Mouse (Mus musculus): ENCODE measurements around the gene Olfr592. TPM values are rescaled to one million over a fixed set of nuclear protein-coding genes. Genes with fewer than 3 reads are reported as not detected.
"Not testable (repeated sequence)": the region's sequence is repeated elsewhere in the genome, so short reads cannot be mapped to it uniquely, and the experiment has no call there.

Olfr592 gene
- not detected in 2 replicates for polyA plus RNA-seq (2012; rRNA removed)

- WGBS, result 66% methylated on average over 1 of the region's 1 CpGs
- not testable (repeated sequence) for DNase-seq; H3K4me3 ChIP-seq (replicated peaks; ENCODE audit: extremely low read depth, low read depth, low read length); H3K4me1 ChIP-seq (ENCODE audit: control insufficient read depth, insufficient read depth, low read length)
Measured at GRCm38 (mm10) chr7:103184503-103184902, at the start of gene Olfr592. Olfr592 (plus strand) TSS chr7:103184803.

DNA sequence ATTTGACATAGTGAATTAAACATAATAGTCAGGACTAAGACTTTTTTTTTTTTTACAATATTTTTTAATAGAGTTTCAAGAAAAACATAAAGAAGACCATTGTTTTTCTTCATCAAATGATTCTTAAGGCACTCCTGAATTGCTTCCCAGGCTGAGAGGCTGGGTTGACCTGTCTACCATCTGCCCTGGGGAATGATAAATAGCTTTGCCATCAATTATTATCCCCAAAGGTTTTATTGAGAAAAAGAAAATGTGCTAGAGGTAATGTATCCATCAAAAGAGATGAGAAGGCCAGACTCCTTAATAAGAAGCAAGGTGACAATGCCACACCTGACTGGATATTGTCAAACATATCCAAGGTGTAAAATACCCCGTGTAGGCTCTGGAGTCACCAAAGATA, 44.0 kb upstream of the Olfr592 start, which contains the start of gene Olfr588-ps1:
Olfr588-ps1 (plus strand) TSS at position 301 of the 400 bp plus-strand sequence.
- H3K4me3 ChIP-seq (replicated peaks; ENCODE audit: extremely low read depth, low read depth, low read length), result no peak within 1 kb of the TSS
- TF ChIP-seq CTCF (IDR thresholded peaks at IDR 0.05; ENCODE audit: insufficient read depth, low read length) (no peak), POLR2A (IDR thresholded peaks at IDR 0.05; ENCODE audit: borderline replicate concordance, extremely low read depth, low read depth, low read length) (no peak)
- DNase-seq, result no peak
- 84% methylated on average over 1 of the region's 1 CpGs for WGBS
- no peaks in the 10 kb centered on the region for H3K4me1 ChIP-seq (ENCODE audit: control insufficient read depth, insufficient read depth, low read length)

DNA sequence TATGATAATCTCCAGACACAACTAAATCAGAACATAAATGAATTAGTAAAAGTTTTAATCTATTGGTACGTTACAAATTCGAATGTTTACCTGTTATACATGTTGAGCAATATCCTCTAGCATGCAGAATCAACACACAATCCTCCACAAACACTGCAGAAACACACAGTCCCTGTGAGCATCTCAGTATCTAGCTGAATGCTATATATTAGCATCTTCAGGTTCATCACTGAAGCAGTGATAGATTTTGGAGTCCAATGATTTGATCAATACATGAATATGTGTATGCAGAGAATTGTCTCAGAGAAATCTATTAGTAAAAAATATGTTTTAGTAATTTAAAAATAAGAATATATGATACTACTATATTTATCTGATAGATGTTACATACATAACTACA, 28.3 kb upstream of the Olfr592 start, which contains the start of gene Olfr589:
Olfr589 (minus strand) TSS at position 101 of the 400 bp plus-strand sequence.
- TF ChIP-seq POLR2A (IDR thresholded peaks at IDR 0.05; ENCODE audit: borderline replicate concordance, extremely low read depth, low read depth, low read length), result no peak
- TF ChIP-seq CTCF (IDR thresholded peaks at IDR 0.05; ENCODE audit: insufficient read depth, low read length), result no peak
- no peak within 1 kb of the TSS for H3K4me3 ChIP-seq (replicated peaks; ENCODE audit: extremely low read depth, low read depth, low read length)
- no peak for DNase-seq
- WGBS, result 42% methylated on average over 2 of the region's 2 CpGs
- no peaks in the 10 kb centered on the region for H3K4me1 ChIP-seq (ENCODE audit: control insufficient read depth, insufficient read depth, low read length)

DNA sequence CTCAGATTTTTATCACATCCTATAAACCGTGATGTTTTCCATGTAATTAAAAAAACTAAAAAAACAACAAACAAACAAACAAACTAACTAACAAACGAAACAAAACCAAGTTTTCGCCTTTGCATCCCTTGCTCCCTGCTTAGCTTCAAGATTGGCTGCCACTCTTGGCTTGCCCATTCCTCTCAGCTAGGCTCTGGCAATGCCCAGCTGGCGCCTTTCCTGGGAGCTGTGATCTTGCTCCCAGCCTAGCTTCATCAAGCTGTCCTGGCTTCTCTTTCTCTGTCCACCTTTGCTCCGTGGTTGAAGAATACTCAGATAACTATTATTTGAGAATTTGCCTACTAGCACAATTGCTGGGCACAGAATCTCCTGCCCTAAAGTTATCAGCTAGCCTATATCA, 14.9 kb upstream of the Olfr592 start:
- Histone ChIP-seq H3K4me3 (replicated peaks; ENCODE audit: extremely low read depth, low read depth, low read length) (no peak overlapping the region), H3K4me1 (ENCODE audit: control insufficient read depth, insufficient read depth, low read length) (no peaks in the 10 kb centered on the region)
- TF ChIP-seq POLR2A (IDR thresholded peaks at IDR 0.05; ENCODE audit: borderline replicate concordance, extremely low read depth, low read depth, low read length) (no peak), CTCF (IDR thresholded peaks at IDR 0.05; ENCODE audit: insufficient read depth, low read length) (no peak)
- 59% methylated on average over 5 of the region's 5 CpGs for WGBS
- DNase-seq, result no peak

- Histone ChIP-seq H3K4me1 (ENCODE audit: control insufficient read depth, insufficient read depth, low read length) (no peaks in the 10 kb centered on the region), H3K4me3 (replicated peaks; ENCODE audit: extremely low read depth, low read depth, low read length) (no peak within 1 kb of the TSS)
- WGBS, result 70% methylated on average over 1 of the region's 1 CpGs
- TF ChIP-seq POLR2A (IDR thresholded peaks at IDR 0.05; ENCODE audit: borderline replicate concordance, extremely low read depth, low read depth, low read length) (no peak), CTCF (IDR thresholded peaks at IDR 0.05; ENCODE audit: insufficient read depth, low read length) (no peak)
- no peak for DNase-seq
Measured at GRCm38 (mm10) chr7:103178240-103178639, 6.4 kb upstream of the Olfr592 start, which contains the start of gene Olfr591. Olfr591 (minus strand) TSS chr7:103178340.

GRCm38 (mm10) chr7:103211562-103211961, 27.0 kb downstream of the Olfr592 start, which contains the start of gene Olfr593:
Olfr593 (plus strand) TSS chr7:103211862.
- TF ChIP-seq POLR2A (IDR thresholded peaks at IDR 0.05; ENCODE audit: borderline replicate concordance, extremely low read depth, low read depth, low read length) (no peak), CTCF (IDR thresholded peaks at IDR 0.05; ENCODE audit: insufficient read depth, low read length) (no peak)
- H3K4me1 ChIP-seq (ENCODE audit: control insufficient read depth, insufficient read depth, low read length), result no peaks in the 10 kb centered on the region
- 53% methylated on average over 1 of the region's 1 CpGs for WGBS
- H3K4me3 ChIP-seq (replicated peaks; ENCODE audit: extremely low read depth, low read depth, low read length), result no peak within 1 kb of the TSS
- DNase-seq, result no peak

DNA sequence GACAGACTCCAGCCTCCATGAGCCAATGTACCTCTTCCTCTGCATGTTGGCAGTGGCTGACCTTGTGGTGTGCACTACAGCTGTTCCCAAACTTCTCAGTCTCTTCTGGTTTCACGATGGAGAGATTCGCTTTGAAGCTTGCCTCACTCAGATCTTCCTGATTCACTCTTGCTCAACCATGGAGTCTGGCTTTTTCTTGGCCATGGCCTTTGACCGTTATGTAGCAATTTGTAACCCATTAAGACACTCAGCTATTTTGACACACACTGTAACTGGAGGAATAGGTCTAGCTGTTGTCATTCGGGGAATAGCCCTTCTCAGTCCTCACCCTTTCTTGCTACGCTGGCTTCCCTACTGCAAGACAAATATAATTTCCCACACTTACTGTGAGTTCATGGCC, 27.4 kb downstream of the Olfr592 start:
- not testable (repeated sequence) for H3K4me3 ChIP-seq (replicated peaks; ENCODE audit: extremely low read depth, low read depth, low read length); H3K4me1 ChIP-seq (ENCODE audit: control insufficient read depth, insufficient read depth, low read length); DNase-seq
- WGBS, result 83% methylated on average over 5 of the region's 5 CpGs

DNA sequence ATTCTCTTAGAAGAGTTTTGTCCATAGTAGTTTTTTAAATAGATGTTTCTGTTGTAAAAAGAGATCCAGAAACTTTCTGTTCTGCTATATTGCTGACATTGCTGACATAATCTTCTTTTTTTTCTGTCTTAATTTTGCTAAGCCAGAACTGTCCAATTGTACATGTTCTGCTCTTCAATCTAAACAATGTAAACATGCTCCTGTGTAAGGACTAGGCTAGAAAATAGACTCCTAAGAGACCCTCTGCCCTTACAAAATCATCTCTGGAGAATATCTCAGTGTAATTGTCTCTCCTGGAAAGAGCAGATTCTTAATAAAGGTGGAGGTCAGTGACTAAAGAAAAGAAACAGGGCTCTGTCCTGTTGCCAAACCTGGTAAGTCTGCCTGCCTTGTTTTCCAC, 32.1 kb downstream of the Olfr592 start, which contains the start of gene Olfr594:
Olfr594 (plus strand) TSS at position 301 of the 400 bp plus-strand sequence.
- no peak for DNase-seq
- Histone ChIP-seq H3K4me1 (ENCODE audit: control insufficient read depth, insufficient read depth, low read length) (no peaks in the 10 kb centered on the region), H3K4me3 (replicated peaks; ENCODE audit: extremely low read depth, low read depth, low read length) (no peak within 1 kb of the TSS)
- no peak for TF ChIP-seq CTCF (IDR thresholded peaks at IDR 0.05; ENCODE audit: insufficient read depth, low read length)
- no peak for TF ChIP-seq POLR2A (IDR thresholded peaks at IDR 0.05; ENCODE audit: borderline replicate concordance, extremely low read depth, low read depth, low read length)

Other genes with a start within 250 kb of the Olfr592 start
- gene Olfr573-ps1, start 242.2 kb upstream of the Olfr592 start, polyA plus RNA-seq (2012; rRNA removed), result not detected in 2 replicates
- gene Olfr574, start 236.3 kb upstream of the Olfr592 start, polyA plus RNA-seq (2012; rRNA removed), result not detected in 2 replicates
- gene Olfr575, start 226.0 kb upstream of the Olfr592 start, polyA plus RNA-seq (2012; rRNA removed), result not detected in 2 replicates
- gene Olfr576, start 222.1 kb upstream of the Olfr592 start, polyA plus RNA-seq (2012; rRNA removed), result not detected in 2 replicates
- not detected in 2 replicates for gene Olfr577, start 208.9 kb upstream of the Olfr592 start, polyA plus RNA-seq (2012; rRNA removed)
- gene Olfr578, start 195.5 kb upstream of the Olfr592 start, polyA plus RNA-seq (2012; rRNA removed), result not detected in 2 replicates
- gene Olfr582, start 146.8 kb upstream of the Olfr592 start, polyA plus RNA-seq (2012; rRNA removed), result not detected in 2 replicates
- gene Olfr583, start 133.5 kb upstream of the Olfr592 start, polyA plus RNA-seq (2012; rRNA removed), result not detected in 2 replicates
- gene Olfr584, start 102.9 kb upstream of the Olfr592 start, polyA plus RNA-seq (2012; rRNA removed), result not detected in 2 replicates
- not detected in 2 replicates for gene Olfr585, start 87.1 kb upstream of the Olfr592 start, polyA plus RNA-seq (2012; rRNA removed)
- gene Olfr586, start 59.2 kb upstream of the Olfr592 start, polyA plus RNA-seq (2012; rRNA removed), result not detected in 2 replicates
- gene Olfr588-ps1, start 43.9 kb upstream of the Olfr592 start, polyA plus RNA-seq (2012; rRNA removed), result not detected in 2 replicates
- gene Olfr589, start 28.4 kb upstream of the Olfr592 start, polyA plus RNA-seq (2012; rRNA removed), result not detected in 2 replicates
- not detected in 2 replicates for gene Olfr591, start 6.5 kb upstream of the Olfr592 start, polyA plus RNA-seq (2012; rRNA removed)
- not detected in 2 replicates for gene Olfr593, start 27.1 kb downstream of the Olfr592 start, polyA plus RNA-seq (2012; rRNA removed)
- gene Olfr594, start 32.2 kb downstream of the Olfr592 start, polyA plus RNA-seq (2012; rRNA removed), result not detected in 2 replicates
- not detected in 2 replicates for gene Usp17ld, start 67.7 kb downstream of the Olfr592 start, polyA plus RNA-seq (2012; rRNA removed)
- gene Olfr596, start 120.8 kb downstream of the Olfr592 start, polyA plus RNA-seq (2012; rRNA removed), result not detected in 2 replicates
- not detected in 2 replicates for gene Olfr597, start 131.5 kb downstream of the Olfr592 start, polyA plus RNA-seq (2012; rRNA removed)
- not detected in 2 replicates for gene Olfr598, start 138.8 kb downstream of the Olfr592 start, polyA plus RNA-seq (2012; rRNA removed)
- not detected in 2 replicates for gene Olfr599, start 151.1 kb downstream of the Olfr592 start, polyA plus RNA-seq (2012; rRNA removed)
- not detected in 2 replicates for gene Olfr600, start 164.9 kb downstream of the Olfr592 start, polyA plus RNA-seq (2012; rRNA removed)
- not detected in 2 replicates for gene Olfr601, start 177.9 kb downstream of the Olfr592 start, polyA plus RNA-seq (2012; rRNA removed)
- gene Olfr603, start 201.4 kb downstream of the Olfr592 start, polyA plus RNA-seq (2012; rRNA removed), result not detected in 2 replicates
- not detected in 2 replicates for gene Usp17lc, start 230.3 kb downstream of the Olfr592 start, polyA plus RNA-seq (2012; rRNA removed)

Data from lung, adult 2 months (tissue).